Mouse (Mus musculus) forebrain, embryonic 14.5 days (tissue): Measurements from ENCODE around the gene Taf5. TPM values are rescaled to one million over a fixed set of nuclear protein-coding genes. Genes with fewer than 3 reads are reported as not detected.

ENCODE experiments used
- ATAC-seq: fragments of 200-750 bp; cut with Nextera tagmentation; 2 replicates; pipeline ENCODE4 v1.8.0; 2017; ENCODE audit warnings: mild to moderate bottlenecking, moderate library complexity
- DNase-seq: peaks from one replicate; pipeline ENCODE4 v3.0.0-alpha.2; 2015; ENCODE audit warnings: low spot score
- H3K27ac ChIP-seq: fragments of 300-500 bp; sonication (generic); 2 replicates; pipeline ENCODE4 v1.5.1; 2014; ENCODE audit warnings: low read depth, mild to moderate bottlenecking, control low read depth, low read length, moderate library complexity
- H3K27me3 ChIP-seq: fragments of 300-500 bp; sonication (generic); replicated peaks from 2 replicates; pipeline ENCODE4 v1.6.1; 2014; ENCODE audit warnings: low read length, control low read depth, mixed read lengths; ENCODE audit not compliant: control insufficient read depth, insufficient read depth
- H3K36me3 ChIP-seq: fragments of 300-500 bp; sonication (generic); 2 replicates; pipeline ENCODE4 v1.6.1; 2014; ENCODE audit warnings: low read length, control low read depth; ENCODE audit not compliant: control insufficient read depth, insufficient read depth
- H3K4me1 ChIP-seq: fragments of 300-500 bp; sonication (generic); 2 replicates; pipeline ENCODE4 v1.6.1; 2014; ENCODE audit warnings: antibody characterized with exemption, low read length, control low read depth; ENCODE audit not compliant: control insufficient read depth, insufficient read depth
- H3K4me2 ChIP-seq: fragments of 300-500 bp; sonication (generic); 2 replicates; pipeline ENCODE4 v1.6.1; 2014; ENCODE audit warnings: mild to moderate bottlenecking, control low read depth, low read length
- H3K4me3 ChIP-seq: fragments of 300-500 bp; sonication (generic); 2 replicates; pipeline ENCODE4 v1.5.1; 2014; ENCODE audit warnings: low read depth, low read length, control low read depth
- H3K9ac ChIP-seq: fragments of 300-500 bp; sonication (generic); 2 replicates; pipeline ENCODE4 v1.6.1; 2014; ENCODE audit warnings: mild to moderate bottlenecking, low read length, control low read depth, moderate library complexity
- H3K9me3 ChIP-seq: fragments of 300-500 bp; sonication (generic); replicated peaks from 2 replicates; pipeline ENCODE4 v1.6.1; 2016; ENCODE audit warnings: low read length, control low read depth, mixed read lengths; ENCODE audit not compliant: control insufficient read depth
- WGBS: fragments of 180-500 bp; shearing (Covaris S2); extraction: QIAGEN DNeasy Blood & Tissue Kit; methylation state at CpG from one replicate; pipeline ENCODE4 v1.1.7; 2014; 5-methylcytosine and 5-hydroxymethylcytosine counted together
- polyA plus RNA-seq: library from polyadenylated mRNA; unstranded; fragments of >200 nt; fragmentation: Nextera tagmentation; extraction: Ambion mirVana; gene quantifications from 2 replicates; pipeline ENCODE4 v1.2.1, GENCODE M21; 2014

The Taf5 gene
- polyA plus RNA-seq, 1 experiment from 2014 or later: 10.2 TPM

- no peaks in the 10 kb centered on the region for H3K27me3 ChIP-seq
- H3K4me1 ChIP-seq: no peaks in the 10 kb centered on the region
- no peaks in the 10 kb centered on the region for H3K9me3 ChIP-seq
- DNase-seq: no peak
- no peak overlapping the region for H3K4me3 ChIP-seq
- WGBS: 87% methylated on average over 6 of the region's 6 CpGs
- no peak overlapping the region for H3K9ac ChIP-seq
- peaks cover 31% of the 10 kb centered on the region for H3K36me3 ChIP-seq
- ATAC-seq: no peak
- H3K27ac ChIP-seq: no peak overlapping the region
- no peak overlapping the region for H3K4me2 ChIP-seq
These were observed 35.8 kb upstream of the Taf5 start for GRCm38 (mm10) chr19:47031770-47032169.

GRCm38 (mm10) chr19:47034916-47035315, 32.6 kb upstream of the Taf5 start:
- Histone ChIP-seq H3K4me1 (no peaks in the 10 kb centered on the region), H3K9ac (no peak overlapping the region), H3K9me3 (no peaks in the 10 kb centered on the region), H3K36me3 (peaks cover 59% of the 10 kb centered on the region), H3K4me3 (no peak overlapping the region), H3K27ac (no peak overlapping the region), H3K4me2 (no peak overlapping the region), H3K27me3 (no peaks in the 10 kb centered on the region)
- no peak for ATAC-seq
- DNase-seq: no peak
- WGBS: 93% methylated on average over 4 of the region's 4 CpGs

GRCm38 (mm10) chr19:47036596-47036995, 30.9 kb upstream of the Taf5 start:
- no peak overlapping the region for H3K9ac ChIP-seq
- 83% methylated on average over 3 of the region's 3 CpGs for WGBS
- no peak for DNase-seq
- no peaks in the 10 kb centered on the region for H3K9me3 ChIP-seq
- ATAC-seq: no peak
- no peaks in the 10 kb centered on the region for H3K27me3 ChIP-seq
- no peaks in the 10 kb centered on the region for H3K4me1 ChIP-seq
- H3K36me3 ChIP-seq: peaks cover 74% of the 10 kb centered on the region
- H3K4me2 ChIP-seq: no peak overlapping the region
- no peak overlapping the region for H3K4me3 ChIP-seq
- no peak overlapping the region for H3K27ac ChIP-seq

GRCm38 (mm10) chr19:47040720-47041473, 26.6 kb upstream of the Taf5 start:
- no peak overlapping the region for H3K4me2 ChIP-seq
- 90% methylated on average over 3 of the region's 3 CpGs for WGBS
- ATAC-seq (no peak), DNase-seq (no peak)
- no peaks in the 10 kb centered on the region for H3K9me3 ChIP-seq
- no peak overlapping the region for H3K9ac ChIP-seq
- no peaks in the 10 kb centered on the region for H3K27me3 ChIP-seq
- no peak overlapping the region for H3K27ac ChIP-seq
- H3K4me3 ChIP-seq: no peak overlapping the region
- peaks cover 68% of the 10 kb centered on the region for H3K36me3 ChIP-seq
- H3K4me1 ChIP-seq: no peaks in the 10 kb centered on the region

- H3K4me3 ChIP-seq: no peak overlapping the region
- DNase-seq (peak; percentile 54), ATAC-seq (no peak)
- no peaks in the 10 kb centered on the region for H3K4me1 ChIP-seq
- no peaks in the 10 kb centered on the region for H3K9me3 ChIP-seq
- H3K27me3 ChIP-seq: no peaks in the 10 kb centered on the region
- no peak overlapping the region for H3K4me2 ChIP-seq
- 79% methylated on average over 3 of the region's 3 CpGs for WGBS
- H3K9ac ChIP-seq: no peak overlapping the region
- H3K27ac ChIP-seq: no peak overlapping the region
- peaks cover 71% of the 10 kb centered on the region for H3K36me3 ChIP-seq
These were observed 23.9 kb upstream of the Taf5 start for GRCm38 (mm10) chr19:47043608-47044007.

GRCm38 (mm10) chr19:47046343-47046742, 21.2 kb upstream of the Taf5 start:
- ATAC-seq (no peak), DNase-seq (no peak)
- Histone ChIP-seq H3K9ac (no peak overlapping the region), H3K27ac (no peak overlapping the region), H3K36me3 (peaks cover 46% of the 10 kb centered on the region), H3K4me1 (peaks cover 11% of the 10 kb centered on the region), H3K27me3 (no peaks in the 10 kb centered on the region), H3K9me3 (no peaks in the 10 kb centered on the region), H3K4me3 (no peak overlapping the region), H3K4me2 (no peak overlapping the region)
- WGBS: 94% methylated on average over 1 of the region's 1 CpGs

- no peaks in the 10 kb centered on the region for H3K9me3 ChIP-seq
- 86% methylated on average over 13 of the region's 13 CpGs for WGBS
- peaks cover 11% of the 10 kb centered on the region for H3K4me1 ChIP-seq
- H3K4me3 ChIP-seq: no peak overlapping the region
- no peaks in the 10 kb centered on the region for H3K27me3 ChIP-seq
- DNase-seq: no peak
- no peak overlapping the region for H3K4me2 ChIP-seq
- H3K36me3 ChIP-seq: peaks cover 37% of the 10 kb centered on the region
- H3K9ac ChIP-seq: no peak overlapping the region
- no peak for ATAC-seq
- H3K27ac ChIP-seq: no peak overlapping the region
These were observed 20.2 kb upstream of the Taf5 start for GRCm38 (mm10) chr19:47047236-47047833.

- H3K4me2 ChIP-seq: peak overlapping the region; percentile 71
- peak overlapping the region; percentile 82; the same call in 1 of the 2 replicates for H3K4me3 ChIP-seq
- no peak for DNase-seq
- no peak overlapping the region for H3K27ac ChIP-seq
- H3K4me1 ChIP-seq: peaks cover 11% of the 10 kb centered on the region
- peaks cover 34% of the 10 kb centered on the region for H3K36me3 ChIP-seq
- H3K9ac ChIP-seq: peak overlapping the region; percentile 32
- H3K27me3 ChIP-seq: no peaks in the 10 kb centered on the region
- no peak for ATAC-seq
- WGBS: 64% methylated on average over 4 of the region's 4 CpGs
- no peaks in the 10 kb centered on the region for H3K9me3 ChIP-seq
These were observed 18.5 kb upstream of the Taf5 start for GRCm38 (mm10) chr19:47049061-47049460.

- peak overlapping the region; percentile 71 for H3K4me2 ChIP-seq
- ATAC-seq (peak; percentile 33; the same call in 1 of the 2 replicates), DNase-seq (no peak)
- no peaks in the 10 kb centered on the region for H3K27me3 ChIP-seq
- H3K27ac ChIP-seq: peak overlapping the region; percentile 94
- no peaks in the 10 kb centered on the region for H3K9me3 ChIP-seq
- peaks cover 30% of the 10 kb centered on the region for H3K36me3 ChIP-seq
- H3K4me3 ChIP-seq: peak overlapping the region; percentile 82
- peaks cover 11% of the 10 kb centered on the region for H3K4me1 ChIP-seq
- 9% methylated on average over 7 of the region's 7 CpGs for WGBS
- peak overlapping the region; percentile 85 for H3K9ac ChIP-seq
These were observed 17.7 kb upstream of the Taf5 start for GRCm38 (mm10) chr19:47049840-47050239.
